Mouse (Mus musculus): Measurements from ENCODE around the gene Pepd.
A peak's percentile ranks its signal among the peaks of the same experiment; 100 is the strongest.

The Pepd gene

GRCm38 (mm10) chr7:35029228-35029627 lies 117.0 kb downstream of the Pepd start:
- no peak for DNase-seq

DNA sequence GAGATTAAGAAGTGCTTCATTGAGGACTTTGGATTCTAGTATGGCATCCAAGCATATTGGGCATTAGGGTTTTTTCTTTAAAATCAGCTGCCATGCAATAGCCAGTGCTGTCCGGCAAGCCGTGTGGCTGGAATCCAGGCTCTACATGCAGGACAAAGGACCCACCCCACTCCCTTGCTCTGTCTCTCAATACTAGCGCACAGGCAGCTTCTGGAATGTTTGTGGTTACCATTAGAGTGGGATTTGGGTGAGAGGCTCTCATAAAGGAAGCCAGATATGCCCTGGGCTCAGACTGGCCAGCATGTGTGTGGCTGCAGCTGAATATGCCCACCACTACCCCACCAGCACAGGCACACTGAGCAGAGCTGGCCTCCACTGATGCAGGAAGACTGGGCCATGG lies 117.5 kb downstream of the Pepd start:
- no peak for DNase-seq

DNA sequence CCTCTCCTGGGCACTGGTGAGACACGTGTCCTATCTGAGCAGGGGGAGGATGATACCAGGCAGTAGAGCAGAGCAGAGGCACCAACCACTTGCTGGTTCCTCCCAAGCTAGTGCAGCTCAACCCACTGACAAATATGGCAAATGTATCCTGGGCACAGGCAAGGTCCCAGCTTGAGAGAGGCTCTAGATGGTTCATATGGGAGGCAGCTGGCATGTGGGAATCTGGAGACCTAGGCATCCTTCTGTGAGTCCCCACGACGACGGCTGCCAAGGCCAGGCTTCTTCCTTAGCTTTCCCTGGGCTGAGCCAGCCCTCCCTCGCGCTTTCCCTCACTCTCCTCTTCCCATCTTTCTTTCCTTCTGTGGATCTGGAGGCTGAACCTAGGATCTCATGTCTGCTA lies 118.4 kb downstream of the Pepd start:
- DNase-seq = no peak

- peak; percentile 53 for DNase-seq
Observed at GRCm38 (mm10) chr7:35035141-35035553, 123.0 kb downstream of the Pepd start.

- no peak for DNase-seq
Observed at GRCm38 (mm10) chr7:35035565-35035964, 123.4 kb downstream of the Pepd start.

DNA sequence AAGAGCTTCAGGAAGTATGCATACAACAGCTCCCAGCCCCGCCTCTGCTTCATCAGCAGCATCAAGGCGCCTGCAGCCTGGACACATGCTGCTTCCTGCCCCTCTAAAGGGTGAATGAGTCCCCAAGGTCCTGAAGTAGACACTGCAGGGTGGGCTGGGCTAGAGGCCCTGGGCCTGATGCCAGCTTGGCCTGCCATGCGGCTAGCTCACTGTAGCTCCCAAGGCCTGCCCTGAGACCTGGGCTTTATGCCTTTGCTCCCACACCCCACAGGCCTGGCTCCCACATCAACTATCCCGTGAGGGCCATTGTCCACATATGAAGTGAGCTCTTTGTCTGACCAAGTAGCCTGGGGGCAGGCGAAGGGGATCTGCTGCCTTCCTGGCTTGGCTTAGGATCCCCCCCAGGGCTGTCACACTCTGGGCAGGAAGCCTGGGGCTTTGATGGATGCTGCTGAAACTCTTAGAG lies 124.1 kb downstream of the Pepd start:
- DNase-seq = peak; percentile 36

- DNase-seq = no peak
Observed at GRCm38 (mm10) chr7:35037408-35037807, 125.2 kb downstream of the Pepd start.

- no peak for DNase-seq
Observed at GRCm38 (mm10) chr7:35040176-35040972, 128.2 kb downstream of the Pepd start.

- no peak for DNase-seq
Observed at GRCm38 (mm10) chr7:35041286-35042208, 129.4 kb downstream of the Pepd start.

- no peak for DNase-seq
Observed at GRCm38 (mm10) chr7:35042209-35042554, 130.0 kb downstream of the Pepd start.

GRCm38 (mm10) chr7:35042759-35043217 lies 130.6 kb downstream of the Pepd start:
- DNase-seq = peak; percentile 45

DNA sequence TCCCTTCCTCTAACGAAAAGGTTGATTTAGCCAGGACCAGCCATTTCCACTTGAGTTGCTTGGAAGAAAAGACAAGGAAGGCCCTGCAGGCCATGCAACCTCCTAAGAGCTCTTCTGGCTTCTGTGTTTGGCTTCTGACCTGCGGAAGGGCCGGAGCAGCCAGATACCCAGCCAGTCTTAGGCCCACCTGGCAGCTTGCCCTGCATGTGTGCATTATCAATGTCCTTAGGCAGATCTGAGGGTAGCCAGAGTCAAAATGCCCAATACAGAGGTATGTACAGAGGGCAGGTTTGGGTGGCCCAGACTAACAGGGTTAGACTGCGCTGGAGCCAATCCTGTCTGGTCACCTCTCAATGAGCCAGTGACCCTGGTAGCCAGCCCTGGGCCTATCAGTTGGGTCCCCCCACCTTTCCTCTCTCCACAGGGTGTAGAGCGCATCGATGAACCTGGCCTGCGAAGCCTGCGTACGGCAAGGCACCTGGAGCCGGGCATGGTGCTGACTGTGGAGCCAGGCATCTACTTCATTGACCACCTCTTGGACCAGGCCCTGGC lies 131.2 kb downstream of the Pepd start:
- no peak for DNase-seq

DNA sequence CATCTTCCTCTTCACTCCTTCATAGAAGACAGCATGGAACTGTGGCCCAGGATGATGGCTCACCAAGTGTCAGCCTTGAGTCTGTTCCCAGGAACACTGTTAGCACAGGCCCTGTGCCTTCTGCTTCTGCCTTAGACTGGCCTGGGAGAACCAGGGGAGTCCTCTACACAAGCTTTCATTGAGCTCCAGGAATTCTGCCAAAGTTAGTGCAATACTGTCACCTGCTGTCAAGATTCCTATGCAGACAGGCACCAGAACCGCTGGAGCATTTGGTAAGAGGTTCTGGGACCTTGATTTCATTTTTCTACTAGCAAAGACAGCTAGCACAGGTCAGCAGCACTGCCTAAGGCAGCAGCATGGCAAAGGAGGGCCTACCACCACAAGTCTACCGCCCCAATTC lies 132.5 kb downstream of the Pepd start:
- no peak for DNase-seq

- no peak for DNase-seq
Observed at GRCm38 (mm10) chr7:35046091-35046490, 133.9 kb downstream of the Pepd start.

GRCm38 (mm10) chr7:35050540-35050939 lies 138.4 kb downstream of the Pepd start:
- DNase-seq = no peak

DNA sequence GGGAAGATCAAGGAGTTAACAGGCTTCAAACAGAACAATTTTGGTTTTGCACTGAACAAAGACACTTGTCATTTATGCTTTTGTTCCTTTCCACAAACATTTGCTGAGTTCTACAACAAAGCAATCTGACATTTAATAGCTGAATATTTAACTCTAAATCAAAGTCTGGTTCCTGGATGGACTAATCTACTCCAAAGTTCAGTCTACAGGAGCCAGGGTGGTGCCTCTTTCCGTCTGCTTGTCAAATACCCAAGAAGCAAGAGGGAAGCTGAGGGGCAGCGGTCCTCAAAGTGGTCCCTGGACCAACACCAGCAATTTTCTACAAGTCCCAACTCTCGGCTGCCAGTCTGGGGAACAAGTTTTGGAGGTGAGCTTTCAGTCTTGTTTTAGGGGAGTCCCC lies 141.0 kb downstream of the Pepd start:
- peak; percentile 56 for DNase-seq

GRCm38 (mm10) chr7:35054286-35054685 lies 142.1 kb downstream of the Pepd start:
- DNase-seq = no peak

GRCm38 (mm10) chr7:35054977-35055618 lies 142.9 kb downstream of the Pepd start:
- peak; percentile 42 for DNase-seq

DNA sequence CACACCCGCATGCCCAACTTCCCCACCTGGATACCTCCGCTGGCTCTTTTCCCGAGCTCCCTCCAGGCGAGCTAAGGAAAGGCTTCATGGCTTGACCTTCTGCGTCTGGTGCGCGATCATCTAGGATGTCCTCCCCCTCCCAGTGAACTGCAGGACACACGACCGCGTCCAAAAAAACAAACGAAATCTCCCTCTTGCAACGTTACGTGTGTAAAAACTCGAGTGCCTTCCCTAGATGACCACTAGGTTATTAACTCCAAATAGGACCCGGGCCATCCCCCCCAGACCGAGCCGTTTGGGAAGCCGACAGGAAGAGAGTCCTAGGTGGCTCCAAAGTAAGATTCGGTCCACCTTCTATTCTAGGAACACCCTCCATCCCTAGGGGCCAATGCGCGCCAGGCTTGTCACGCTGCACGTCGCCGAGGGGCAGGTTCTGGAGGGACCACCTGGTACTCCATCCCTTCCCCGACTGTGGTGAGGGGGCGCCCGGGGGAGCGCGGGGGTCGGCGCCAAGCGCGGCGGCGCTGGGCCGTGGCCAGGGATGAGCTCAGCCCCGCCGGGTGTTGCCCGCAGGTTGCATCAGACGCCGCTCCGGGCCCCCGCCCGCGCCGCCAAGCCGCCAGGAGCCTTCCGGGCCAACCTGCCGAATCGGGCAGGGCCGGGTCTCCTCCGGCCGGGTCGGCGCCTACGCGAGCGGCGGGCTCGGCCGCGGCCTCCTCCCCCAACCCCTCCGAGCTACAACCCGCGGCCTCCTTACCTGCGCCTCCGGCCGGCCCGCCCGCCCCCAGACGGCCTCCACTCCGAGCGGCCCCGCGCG lies 143.6 kb downstream of the Pepd start:
- DNase-seq = peak; percentile 46

GRCm38 (mm10) chr7:35056436-35056864 lies 144.3 kb downstream of the Pepd start, which contains the start of gene Cebpg:
Gene Cebpg (minus strand): TSS chr7:35056573.
- DNase-seq = peak; percentile 99

DNA sequence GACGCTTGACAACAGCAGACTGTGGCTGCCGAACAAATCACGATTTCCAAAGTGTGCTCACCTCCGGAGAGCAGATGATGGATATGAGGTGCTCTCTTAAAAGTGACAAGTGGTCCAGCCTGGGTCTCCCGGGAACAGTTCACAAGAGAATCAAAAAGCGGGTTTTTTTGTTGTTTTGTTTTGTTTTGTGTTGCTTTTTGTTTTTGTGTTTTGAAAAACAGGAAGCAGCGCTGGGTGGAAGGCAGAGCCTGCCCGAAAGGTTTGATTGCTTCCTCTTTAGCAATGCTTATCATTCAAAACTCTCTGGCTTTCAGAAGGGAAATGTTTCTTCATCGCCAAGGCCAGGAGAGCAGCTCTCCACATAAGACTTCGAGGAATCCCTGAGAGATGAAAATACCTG lies 144.8 kb downstream of the Pepd start:
- no peak for DNase-seq

- DNase-seq = no peak
Observed at GRCm38 (mm10) chr7:35057569-35057968, 145.4 kb downstream of the Pepd start.
